Mouse (Mus musculus): ENCODE data around the gene Rai1.
A peak's percentile ranks its signal among the peaks of the same experiment; 100 is the strongest.

Gene Rai1

DNA sequence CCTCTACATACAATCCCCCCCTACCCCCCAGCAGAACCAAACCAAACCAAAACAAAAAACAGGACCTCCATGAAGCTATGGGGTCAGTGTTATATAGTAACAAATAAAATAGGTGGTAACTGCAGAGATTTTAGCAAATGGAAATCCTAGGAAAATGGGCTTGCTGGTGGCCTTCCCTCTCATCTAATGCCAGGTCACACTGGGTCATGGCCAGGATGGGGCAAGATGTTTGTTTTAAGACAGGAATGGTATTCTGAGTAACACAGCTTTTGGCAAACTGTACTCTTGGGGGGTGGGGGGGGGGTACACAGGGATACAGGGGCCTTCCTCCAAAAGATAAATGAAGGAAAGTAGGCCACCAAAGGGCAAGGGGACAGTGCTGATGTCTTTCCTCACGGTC is 57.7 kb downstream of the Rai1 start:
- DNase-seq (ENCODE audit: low read depth, low spot score) = no peak

DNA sequence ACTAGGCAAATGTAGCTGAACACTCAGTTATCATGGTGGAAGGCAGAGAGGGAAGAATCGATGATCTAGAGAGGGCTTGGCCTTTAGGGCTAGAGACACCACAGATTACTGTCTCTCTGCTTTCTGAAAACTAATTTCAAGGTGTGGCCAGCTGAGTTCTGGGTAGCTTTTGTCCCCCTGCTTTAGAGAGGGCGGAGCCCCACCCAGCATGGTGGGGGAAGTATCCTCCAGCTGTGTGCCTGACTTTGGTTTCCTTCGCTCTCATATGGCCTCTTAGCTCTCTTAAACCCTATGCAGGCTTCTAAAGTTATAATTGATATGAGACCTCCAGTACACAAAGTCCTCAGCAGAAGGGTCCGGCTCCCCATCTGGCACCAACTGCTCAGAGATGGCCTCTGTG is 58.5 kb downstream of the Rai1 start:
- no peak for DNase-seq (ENCODE audit: low read depth, low spot score)

DNA sequence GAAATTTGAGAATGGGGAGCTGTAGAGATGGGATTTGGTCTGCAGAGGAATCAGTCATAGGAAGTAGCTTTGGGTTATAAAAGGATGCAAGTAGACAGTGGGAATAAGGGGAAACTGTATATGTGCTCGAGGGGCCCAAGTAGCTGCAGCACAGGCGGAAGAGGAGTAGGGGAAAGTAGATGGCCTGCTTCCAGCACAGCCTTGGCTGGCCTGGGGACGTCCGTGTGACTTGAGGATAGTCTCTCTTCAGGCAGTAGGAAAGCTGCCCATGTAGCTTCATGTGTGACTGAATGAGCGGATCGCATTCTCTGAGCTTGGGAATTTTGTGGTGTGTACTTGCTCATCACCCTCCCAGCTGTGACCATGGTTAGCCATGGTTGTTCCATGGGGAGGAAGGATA is 59.6 kb downstream of the Rai1 start:
- DNase-seq (ENCODE audit: low read depth, low spot score) = no peak

DNA sequence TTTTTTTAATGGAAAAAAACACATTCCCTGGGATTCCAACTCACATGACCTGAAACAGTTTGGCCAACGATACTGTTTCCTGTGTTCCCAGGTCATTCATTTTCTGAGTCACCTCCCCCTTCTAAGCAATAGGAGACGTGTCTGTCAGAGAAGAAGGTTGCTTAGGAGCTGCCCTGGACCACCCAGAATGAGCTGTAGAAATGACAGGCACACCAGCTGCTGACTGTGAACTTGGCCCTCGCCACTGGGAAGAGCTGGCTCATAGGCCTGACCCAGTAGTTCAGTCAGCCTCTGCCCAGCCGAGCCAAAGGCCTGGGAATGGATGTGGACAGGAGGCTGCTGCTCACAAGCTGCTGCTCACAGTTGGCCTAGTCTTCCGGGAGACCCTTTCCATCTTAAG is 60.3 kb downstream of the Rai1 start:
- no peak for DNase-seq (ENCODE audit: low read depth, low spot score)

DNA sequence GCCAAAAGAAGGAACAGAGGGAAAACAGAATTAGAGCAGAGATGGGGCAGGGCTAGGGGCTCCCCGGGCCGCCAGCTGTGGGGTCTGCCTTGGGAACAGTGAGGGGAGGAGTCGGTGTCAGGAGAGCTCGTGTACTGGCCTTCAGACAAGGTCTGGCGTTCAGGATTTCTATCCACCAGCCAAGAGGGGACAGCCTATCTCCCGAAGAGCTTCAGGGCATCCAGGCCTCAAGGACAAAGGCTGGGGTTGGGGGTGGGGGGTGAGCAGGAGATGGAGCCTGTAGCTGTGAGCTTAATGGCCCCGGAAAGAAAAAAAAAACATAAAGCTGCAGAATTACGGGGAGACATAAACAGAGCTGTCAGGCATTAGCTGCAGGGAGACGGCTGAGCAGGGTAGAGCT is 64.0 kb downstream of the Rai1 start:
- no peak for DNase-seq (ENCODE audit: low read depth, low spot score)

DNA sequence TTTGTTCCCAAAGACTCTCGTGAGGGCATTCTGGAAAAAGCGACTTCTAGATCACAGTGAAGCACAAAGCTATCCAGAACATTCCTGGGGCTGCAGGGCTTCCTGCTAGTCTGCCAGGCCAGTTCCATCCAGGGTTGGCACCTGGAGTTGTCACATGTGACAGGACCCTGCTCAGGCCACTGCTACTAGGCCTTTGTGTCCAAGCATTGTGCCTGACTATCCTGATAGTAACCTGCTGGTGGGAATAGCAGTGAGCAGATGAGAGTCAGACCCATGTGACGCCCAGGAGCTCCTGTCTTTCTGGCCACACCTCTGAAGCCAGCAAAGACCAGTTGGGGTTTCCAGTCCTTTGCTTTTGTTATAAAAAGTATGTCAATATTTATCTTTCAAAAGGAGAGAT is 67.3 kb downstream of the Rai1 start:
- no peak for DNase-seq (ENCODE audit: low read depth, low spot score)

DNA sequence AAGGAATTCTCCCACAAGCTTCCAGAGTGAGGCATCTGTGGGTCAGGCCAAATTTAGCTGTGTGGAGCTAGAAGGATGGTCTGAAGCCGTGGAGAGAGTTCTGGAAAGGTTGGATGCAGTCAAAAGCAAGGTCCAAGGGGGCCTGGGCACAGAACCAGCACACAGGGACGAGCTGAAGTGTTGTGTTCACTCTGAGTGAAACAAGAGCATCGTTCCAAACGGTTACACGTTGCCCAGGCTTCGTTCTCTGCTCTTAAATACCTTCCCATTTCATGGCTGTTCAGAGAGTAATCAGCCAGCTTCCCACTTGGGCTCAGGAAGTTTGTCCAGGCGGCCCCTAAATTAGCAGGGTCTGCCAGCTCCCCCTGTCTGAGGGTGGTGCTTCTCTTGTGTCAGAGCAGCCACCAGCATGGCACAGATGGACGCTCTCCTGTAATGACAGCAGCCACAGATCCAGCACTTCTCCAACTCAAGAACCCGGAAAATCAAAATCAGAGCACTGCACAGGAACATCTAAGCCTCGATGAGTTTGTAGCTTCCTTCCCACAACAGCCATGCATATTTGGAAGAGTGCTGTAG is 68.9 kb downstream of the Rai1 start:
- no peak for DNase-seq (ENCODE audit: low read depth, low spot score)

DNA sequence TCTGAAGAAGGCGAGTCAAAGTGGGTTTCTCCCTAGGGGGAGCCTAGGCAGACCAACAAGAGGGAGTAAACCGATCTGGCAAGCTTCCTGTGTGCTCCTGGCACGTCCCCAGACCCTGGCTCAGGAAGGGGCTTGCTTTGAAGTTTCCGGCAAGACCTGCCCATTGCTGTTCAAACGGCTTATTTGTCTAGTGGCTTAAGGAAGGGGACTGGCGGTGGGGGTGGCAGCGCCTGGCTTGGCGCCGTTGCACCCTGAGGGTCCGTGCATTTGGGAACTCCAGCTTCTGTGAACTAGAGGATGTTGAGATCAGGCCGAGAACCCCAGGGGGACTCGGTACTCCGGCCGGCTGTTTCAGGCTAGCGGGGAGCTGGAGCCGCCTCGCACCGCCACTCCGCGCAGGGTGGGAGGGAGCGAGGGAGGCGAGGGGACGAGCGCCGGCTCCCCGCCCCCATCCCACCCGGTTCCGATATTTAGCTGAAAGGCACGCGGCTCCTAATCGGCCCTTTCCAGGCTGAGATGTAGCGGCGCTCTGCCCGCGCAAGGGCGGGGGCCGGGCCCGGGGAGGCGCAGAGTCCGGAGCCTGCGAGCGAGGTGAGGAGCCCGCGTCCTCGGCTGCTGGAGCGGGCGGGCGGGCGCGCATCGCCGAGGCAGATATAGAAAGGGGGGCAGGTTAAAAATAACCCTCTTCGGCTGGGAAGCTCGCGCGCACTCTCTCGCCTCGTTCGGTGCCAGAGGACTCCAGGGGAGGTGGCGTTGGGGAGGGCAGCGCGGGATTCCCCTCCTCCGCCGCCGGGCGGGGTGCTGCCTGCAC is 70.8 kb downstream of the Rai1 start:
- DNase-seq (ENCODE audit: low read depth, low spot score) = peak; percentile 50

DNA sequence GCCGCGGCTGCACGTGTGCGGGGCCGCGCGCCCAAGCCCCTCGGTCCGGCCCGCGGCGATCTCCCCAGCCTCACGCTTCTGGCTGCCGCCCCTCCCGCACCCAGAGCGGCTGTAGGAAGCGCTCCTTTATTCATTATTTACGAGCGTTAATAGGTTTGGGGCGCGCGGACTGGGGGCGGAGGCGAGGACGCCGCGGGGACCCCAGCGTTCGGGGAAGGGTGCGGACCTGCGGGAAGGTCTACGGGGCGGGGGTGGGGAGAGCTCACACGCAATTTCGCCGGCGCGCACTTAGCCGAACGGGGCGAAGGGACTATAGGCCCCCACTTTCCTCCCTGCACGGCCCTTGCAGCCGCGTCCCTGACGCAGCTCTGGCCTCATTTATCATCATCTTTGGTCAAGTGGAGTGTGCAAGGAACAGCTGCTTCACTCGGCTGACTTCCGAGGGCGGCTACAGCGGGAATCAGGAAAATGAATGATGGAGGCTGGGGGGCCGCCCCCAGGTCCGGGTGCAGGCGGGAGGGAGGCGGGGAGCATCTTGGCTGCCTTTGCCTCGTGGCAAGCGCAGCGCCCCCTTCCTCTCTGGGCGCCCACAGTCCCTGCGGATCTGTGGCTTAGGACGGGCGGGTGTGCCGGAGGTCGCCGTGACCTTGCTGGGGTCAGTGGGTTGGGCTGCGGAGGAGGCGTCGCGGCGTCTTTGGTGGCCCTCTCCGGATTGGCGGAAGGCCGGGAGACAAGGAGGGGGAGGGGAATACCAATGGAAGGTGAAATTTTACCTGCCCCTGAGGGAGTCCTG is 71.6 kb downstream of the Rai1 start:
- DNase-seq (ENCODE audit: low read depth, low spot score) = peak; percentile 43

DNA sequence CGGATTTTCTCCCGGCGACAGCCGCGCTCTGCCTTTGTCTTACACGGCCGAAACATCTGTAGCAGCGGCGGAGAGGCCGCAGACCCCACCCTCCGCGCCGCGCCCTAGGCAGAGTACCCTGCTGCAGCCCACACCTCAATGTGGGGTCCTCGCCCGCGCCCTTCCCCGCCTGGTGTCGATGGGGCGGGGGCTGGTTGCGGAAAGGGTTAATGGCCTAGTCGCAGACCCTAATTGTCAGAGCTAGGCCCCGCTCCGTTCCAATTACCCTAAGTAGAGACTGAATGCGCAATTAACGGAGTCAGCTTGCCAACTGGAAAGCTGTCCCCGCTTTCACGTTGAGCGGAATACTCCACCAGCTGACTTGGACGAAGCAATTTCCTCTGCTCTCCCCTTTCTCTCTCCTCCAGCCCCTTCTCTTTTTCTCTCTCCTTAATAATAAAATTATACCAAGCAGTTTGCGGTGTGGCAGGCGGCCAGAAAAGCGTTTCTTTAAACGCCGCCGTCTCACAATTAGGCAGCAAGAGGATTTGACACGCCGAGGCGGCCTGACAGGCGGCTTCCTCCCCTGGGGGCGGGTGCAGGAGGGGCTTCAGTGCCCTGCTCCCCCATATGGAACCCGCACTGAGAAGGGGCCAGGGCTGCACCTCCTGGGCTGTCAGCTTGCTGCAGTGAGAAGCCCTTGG is 72.3 kb downstream of the Rai1 start:
- no peak for DNase-seq (ENCODE audit: low read depth, low spot score)

DNA sequence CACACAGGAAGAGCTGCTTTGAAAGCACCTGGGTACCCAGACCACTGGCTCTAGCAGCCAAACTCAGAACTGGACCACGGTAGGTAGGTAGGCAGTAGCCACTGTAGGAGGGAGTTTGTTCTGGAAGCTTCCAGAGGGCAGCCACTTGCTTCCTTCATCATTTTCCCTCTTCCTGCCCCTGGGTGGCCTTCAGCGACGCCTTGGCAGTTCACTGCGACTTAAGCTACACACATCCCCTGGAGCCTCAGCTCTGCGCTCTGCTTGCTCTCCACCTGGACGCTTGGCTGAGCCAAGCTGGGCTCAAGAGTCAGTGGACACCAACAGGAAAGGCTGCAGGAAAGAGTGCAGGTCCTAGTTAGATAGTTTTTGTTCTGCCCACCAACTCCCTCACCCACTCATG is 73.2 kb downstream of the Rai1 start:
- DNase-seq (ENCODE audit: low read depth, low spot score) = no peak

DNA sequence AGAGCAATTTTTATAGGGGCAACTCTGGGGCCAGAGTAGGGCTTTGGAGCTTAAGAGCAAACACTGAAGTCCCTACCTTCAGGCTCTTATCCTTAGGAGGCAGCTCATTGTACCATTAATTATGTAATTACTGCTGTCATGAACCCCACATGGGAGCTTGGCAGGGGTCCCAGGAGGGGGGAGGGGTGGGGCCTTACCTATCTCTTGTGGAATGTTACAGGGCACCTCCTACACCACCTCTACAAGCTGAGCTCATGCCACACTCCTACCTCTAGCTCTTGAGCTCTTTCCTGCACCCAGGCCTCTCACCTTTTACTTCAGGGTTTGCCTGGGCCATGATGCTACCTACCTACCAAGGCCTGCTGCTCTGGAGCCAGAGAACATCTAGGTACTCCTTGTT is 73.7 kb downstream of the Rai1 start:
- no peak for DNase-seq (ENCODE audit: low read depth, low spot score)

DNA sequence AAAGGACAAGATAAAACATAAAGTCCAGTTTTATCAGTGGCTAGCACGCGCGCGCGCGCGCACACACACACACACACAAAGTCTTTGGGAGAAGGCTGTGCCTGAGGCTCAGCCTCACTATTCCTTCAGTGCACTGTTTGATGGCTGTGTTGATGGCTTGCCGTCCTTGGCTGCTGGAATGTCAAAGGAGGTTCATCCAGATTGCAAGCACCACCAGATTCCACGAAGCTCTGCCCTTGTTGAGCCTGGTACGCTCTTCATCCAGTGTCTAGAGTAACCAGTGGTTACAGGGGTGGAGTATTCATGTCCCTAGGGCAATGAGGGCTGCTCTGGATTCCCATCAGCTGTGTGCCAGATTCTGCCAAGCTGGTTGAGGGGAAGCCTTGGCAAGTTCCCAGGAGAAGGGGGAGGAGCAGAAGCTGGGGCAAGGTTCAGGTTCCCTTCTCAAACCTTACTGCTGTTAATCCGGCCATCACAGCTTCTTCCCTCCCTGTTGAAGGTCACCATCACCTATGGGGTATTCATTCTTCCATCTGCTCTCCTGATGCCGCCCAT is 77.4 kb downstream of the Rai1 start:
- no peak for DNase-seq (ENCODE audit: low read depth, low spot score)

DNA sequence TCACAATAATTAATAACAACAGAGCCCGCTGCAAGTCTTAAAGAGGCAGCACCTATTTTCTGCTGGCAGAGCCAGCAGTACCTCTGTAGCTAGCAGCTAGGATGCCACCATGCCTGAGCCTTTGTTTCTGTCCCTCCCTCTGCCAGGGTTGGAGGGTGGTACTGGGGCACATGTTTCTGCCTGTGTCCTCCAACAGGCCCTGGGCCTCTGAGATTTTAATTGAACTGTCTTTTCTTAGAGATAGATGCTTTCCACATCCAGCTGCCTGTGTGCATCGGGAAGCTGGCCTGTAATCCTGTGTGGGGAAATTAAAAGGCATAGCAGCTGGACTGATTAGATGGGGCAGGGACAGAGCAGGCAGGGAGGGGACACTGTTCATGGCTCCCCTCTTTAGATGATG is 77.9 kb downstream of the Rai1 start:
- no peak for DNase-seq (ENCODE audit: low read depth, low spot score)

DNA sequence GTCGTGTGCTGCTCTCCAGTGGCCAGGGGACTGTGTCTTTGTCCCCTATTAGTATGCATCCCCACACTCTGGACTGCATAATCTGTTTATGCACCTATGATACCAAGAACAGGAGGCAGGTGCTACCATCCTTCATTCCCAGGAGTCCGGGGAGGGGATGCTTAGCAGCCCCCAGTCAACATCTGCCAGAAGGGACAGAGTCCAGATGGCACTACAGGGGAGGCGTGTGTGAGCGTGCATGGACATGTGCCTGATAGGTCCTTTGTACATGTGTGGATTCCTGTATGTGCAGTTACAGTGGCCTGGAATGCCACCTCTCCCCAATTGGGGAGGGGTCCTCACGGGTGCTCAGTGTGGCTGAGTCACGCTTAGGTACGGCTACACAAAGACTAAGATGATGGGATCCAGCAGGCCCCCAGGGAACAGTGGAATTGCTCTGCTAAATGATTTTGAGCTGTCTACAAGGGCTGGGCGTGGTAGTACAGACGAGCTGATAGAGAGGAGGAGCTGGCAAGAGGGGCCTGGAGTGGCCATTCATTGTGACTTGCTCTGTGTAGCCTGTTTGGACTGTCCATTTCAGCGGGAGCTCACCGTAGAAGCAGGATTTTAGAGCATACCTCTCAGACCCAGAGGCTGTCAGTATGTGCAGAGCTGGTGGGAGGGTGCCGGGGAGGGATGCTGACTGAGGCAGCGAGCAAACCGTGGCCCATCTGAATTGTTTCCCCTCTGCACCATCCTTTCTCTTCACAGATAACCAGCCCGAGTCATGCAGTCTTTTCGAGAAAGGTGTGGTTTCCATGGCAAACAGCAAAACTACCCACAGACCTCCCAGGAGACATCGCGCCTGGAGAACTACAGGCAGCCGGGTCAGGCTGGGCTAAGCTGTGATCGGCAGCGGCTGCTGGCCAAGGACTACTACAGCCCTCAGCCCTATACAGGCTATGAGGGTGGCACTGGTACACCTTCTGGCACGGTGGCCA is 79.8 kb downstream of the Rai1 start:
- no peak for DNase-seq (ENCODE audit: low read depth, low spot score)

DNA sequence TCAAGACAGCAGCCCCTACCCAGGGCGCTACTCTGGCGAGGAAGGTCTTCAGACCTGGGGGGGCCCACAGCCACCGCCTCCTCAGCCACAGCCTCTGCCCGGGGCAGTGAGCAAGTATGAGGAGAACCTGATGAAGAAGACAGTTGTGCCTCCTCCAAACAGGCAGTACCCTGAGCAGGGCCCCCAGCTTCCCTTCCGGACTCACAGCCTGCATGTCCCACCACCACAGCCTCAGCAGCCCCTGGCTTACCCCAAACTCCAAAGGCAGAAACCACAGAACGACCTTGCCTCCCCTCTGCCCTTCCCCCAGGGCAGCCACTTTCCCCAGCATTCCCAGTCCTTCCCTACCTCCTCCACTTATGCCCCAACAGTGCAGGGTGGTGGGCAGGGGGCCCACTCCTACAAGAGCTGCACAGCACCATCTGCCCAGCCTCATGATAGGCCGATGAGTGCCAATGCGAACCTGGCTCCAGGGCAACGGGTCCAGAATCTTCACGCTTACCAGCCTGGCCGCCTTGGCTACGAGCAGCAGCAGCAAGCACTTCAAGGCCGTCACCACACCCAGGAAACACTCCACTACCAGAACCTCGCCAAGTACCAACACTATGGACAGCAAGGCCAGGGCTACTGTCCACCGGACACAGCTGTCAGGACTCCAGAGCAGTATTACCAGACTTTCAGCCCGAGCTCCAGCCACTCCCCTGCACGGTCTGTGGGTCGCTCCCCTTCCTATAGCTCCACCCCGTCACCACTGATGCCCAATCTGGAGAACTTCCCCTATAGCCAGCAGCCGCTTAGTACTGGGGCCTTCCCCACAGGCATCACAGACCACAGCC is 80.8 kb downstream of the Rai1 start:
- no peak for DNase-seq (ENCODE audit: low read depth, low spot score)

DNA sequence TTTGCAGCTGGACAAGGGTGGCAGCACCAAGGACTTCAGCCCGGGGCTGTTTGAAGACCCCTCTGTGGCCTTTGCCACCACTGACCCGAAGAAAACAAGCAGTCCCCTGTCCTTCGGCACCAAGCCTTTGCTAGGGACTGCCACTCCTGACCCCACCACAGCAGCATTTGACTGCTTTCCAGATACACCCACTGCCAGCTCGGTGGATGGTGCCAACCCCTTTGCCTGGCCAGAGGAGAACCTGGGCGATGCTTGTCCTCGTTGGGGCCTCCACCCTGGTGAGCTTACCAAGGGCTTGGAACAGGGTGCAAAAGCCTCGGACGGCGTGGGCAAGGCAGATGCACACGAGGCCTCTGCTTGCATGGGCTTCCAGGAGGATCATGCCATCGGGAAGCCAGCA is 82.3 kb downstream of the Rai1 start:
- DNase-seq (ENCODE audit: low read depth, low spot score) = no peak

DNA sequence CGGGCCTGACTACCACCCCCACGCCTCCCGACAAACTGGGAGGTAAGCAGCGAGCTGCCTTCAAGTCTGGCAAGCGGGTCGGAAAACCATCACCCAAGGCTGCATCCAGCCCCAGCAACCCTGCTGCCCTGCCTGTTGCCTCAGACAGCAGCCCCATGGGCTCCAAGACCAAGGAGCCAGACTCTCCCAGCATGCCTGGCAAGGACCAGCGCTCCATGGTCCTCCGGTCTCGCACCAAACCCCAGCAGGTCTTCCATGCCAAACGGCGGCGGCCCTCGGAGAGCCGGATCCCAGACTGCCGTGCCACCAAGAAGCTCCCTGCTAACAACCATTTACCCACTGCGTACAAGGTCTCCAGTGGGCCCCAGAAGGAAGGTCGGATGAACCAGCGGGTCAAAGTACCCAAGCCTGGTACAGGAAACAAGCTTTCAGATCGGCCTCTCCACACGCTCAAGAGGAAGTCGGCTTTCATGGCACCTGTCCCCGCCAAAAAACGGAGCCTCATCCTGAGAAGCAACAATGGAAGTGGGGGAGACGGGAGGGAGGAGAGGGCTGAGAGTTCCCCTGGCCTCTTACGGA is 83.6 kb downstream of the Rai1 start:
- no peak for DNase-seq (ENCODE audit: low read depth, low spot score)

DNA sequence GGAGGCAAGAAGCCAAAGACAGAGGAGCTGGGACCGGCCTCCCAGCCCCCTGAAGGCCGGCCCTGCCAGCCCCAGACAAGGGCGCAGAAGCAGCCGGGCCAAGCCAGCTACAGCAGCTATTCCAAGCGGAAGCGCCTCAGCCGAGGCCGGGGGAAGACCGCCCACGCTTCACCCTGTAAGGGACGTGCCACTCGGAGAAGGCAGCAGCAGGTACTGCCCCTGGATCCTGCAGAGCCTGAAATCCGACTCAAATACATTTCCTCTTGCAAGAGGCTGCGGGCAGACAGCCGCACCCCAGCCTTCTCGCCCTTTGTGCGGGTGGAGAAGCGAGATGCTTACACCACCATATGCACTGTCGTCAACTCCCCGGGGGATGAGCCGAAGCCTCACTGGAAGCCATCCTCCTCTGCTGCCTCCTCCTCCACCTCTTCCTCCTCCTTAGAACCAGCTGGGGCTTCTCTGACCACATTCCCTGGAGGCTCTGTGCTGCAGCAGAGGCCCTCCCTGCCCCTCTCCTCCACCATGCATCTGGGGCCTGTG is 84.8 kb downstream of the Rai1 start:
- DNase-seq (ENCODE audit: low read depth, low spot score) = no peak
